Mouse (Mus musculus) lung, embryonic 14.5 days (tissue): Measurements from ENCODE around the gene Mrps23. TPM values are rescaled to one million over a fixed set of nuclear protein-coding genes. Genes with fewer than 3 reads are reported as not detected.

Experiments used
- ATAC-seq: fragments of 200-750 bp; cut with Nextera tagmentation; 2 replicates; pipeline ENCODE4 v1.8.0; 2017; ENCODE audit warnings: mild to moderate bottlenecking, moderate TSS enrichment, moderate library complexity; ENCODE audit not compliant: insufficient read depth
- DNase-seq: peaks from one replicate; pipeline ENCODE4 v3.0.0-alpha.2; 2015
- H3K27ac ChIP-seq: fragments of 300-500 bp; sonication (generic); 2 replicates; pipeline ENCODE4 v1.5.1; 2014; ENCODE audit warnings: low read depth, mild to moderate bottlenecking, moderate library complexity
- H3K27me3 ChIP-seq: fragments of 300-500 bp; sonication (generic); 2 replicates; pipeline ENCODE4 v1.6.1; 2014; ENCODE audit warnings: low read length, control low read depth; ENCODE audit not compliant: insufficient read depth
- H3K36me3 ChIP-seq: fragments of 300-500 bp; sonication (generic); 2 replicates; pipeline ENCODE4 v1.6.1; 2014; ENCODE audit warnings: control low read depth; ENCODE audit not compliant: insufficient read depth
- H3K4me1 ChIP-seq: fragments of 300-500 bp; sonication (generic); 2 replicates; pipeline ENCODE4 v1.6.1; 2014; ENCODE audit warnings: antibody characterized with exemption, control low read depth; ENCODE audit not compliant: insufficient read depth
- H3K4me2 ChIP-seq: fragments of 300-500 bp; sonication (generic); 2 replicates; pipeline ENCODE4 v1.6.1; 2014; ENCODE audit warnings: mild to moderate bottlenecking
- H3K4me3 ChIP-seq: fragments of 300-500 bp; sonication (generic); 2 replicates; pipeline ENCODE4 v1.5.1; 2014; ENCODE audit warnings: low read depth, low read length
- H3K9ac ChIP-seq: fragments of 300-500 bp; sonication (generic); 2 replicates; pipeline ENCODE4 v1.6.1; 2014
- H3K9me3 ChIP-seq: fragments of 300-500 bp; sonication (generic); 2 replicates; pipeline ENCODE4 v1.6.1; 2016; ENCODE audit warnings: low read depth, low read length, control low read depth
- CTCF ChIP-seq: IDR thresholded peaks from 2 replicates; pipeline ENCODE4 v1.5.1; 2016; ENCODE audit warnings: antibody characterized with exemption, low read depth
- WGBS: fragments of 180-500 bp; shearing (Covaris S2); extraction: QIAGEN DNeasy Blood & Tissue Kit; methylation state at CpG from one replicate; pipeline ENCODE4 v1.1.7; 2014; 5-methylcytosine and 5-hydroxymethylcytosine counted together
- polyA plus RNA-seq: library from polyadenylated mRNA; unstranded; fragments of >200 nt; fragmentation: Nextera tagmentation; extraction: Ambion mirVana; gene quantifications from 2 replicates; pipeline ENCODE4 v1.2.1, GENCODE M21; 2014

Mrps23 gene
- polyA plus RNA-seq, 1 experiment from 2014 or later: 55.1 TPM

- WGBS: 12% methylated on average over 23 of the region's 23 CpGs
- Histone ChIP-seq H3K27me3 (no peaks in the 10 kb centered on the region), H3K4me1 (peaks cover 16% of the 10 kb centered on the region), H3K36me3 (no peaks in the 10 kb centered on the region), H3K9me3 (no peaks in the 10 kb centered on the region), H3K4me2 (peak overlapping the region; percentile 58), H3K9ac (peak overlapping the region; percentile 25), H3K27ac (peak overlapping the region; percentile 82), H3K4me3 (peak overlapping the region; percentile 15; the same call in 1 of the 2 replicates)
- DNase-seq (peak; percentile 71), ATAC-seq (peak; percentile 53)
- TF ChIP-seq CTCF: no peak
Observed at GRCm38 (mm10) chr11:88235221-88236203, 31.3 kb downstream of the Mrps23 start.

DNA sequence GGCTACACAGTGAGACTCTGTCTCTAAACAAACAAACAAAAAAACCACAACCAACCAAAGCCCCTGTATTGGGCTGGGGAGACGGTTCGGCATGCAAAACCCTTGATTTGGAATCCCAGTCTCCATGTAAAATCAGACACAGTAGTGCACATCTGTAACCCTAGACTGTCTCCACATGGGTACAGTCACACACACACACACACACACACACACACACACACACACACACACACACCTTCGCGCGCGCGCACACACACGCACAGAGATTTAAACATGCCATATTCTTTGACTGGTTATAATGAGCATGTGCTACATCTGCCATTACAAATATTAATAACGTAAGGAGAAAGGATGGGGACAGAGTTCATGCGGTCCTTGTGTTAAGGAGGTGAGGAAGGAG, 36.1 kb downstream of the Mrps23 start:
- WGBS: 78% methylated on average over 10 of the region's 10 CpGs
- no peak overlapping the region for H3K27ac ChIP-seq
- H3K4me3 ChIP-seq: no peak overlapping the region
- H3K4me1 ChIP-seq: peaks cover 11% of the 10 kb centered on the region; the same call in 1 of the 2 replicates
- H3K9ac ChIP-seq: no peak overlapping the region
- ATAC-seq (no peak), DNase-seq (no peak)
- H3K9me3 ChIP-seq: no peaks in the 10 kb centered on the region
- H3K27me3 ChIP-seq: no peaks in the 10 kb centered on the region
- TF ChIP-seq CTCF: no peak
- no peaks in the 10 kb centered on the region for H3K36me3 ChIP-seq
- H3K4me2 ChIP-seq: no peak overlapping the region

- peak; percentile 63 for DNase-seq
- Histone ChIP-seq H3K4me3 (no peak overlapping the region), H3K9me3 (no peaks in the 10 kb centered on the region), H3K4me1 (0 out of 2 replicates have a peak, but pooled peaks cover 8% of the 10 kb centered on the region), H3K4me2 (no peak overlapping the region), H3K27ac (no peak overlapping the region), H3K27me3 (no peaks in the 10 kb centered on the region), H3K36me3 (no peaks in the 10 kb centered on the region), H3K9ac (no peak overlapping the region)
- no peak for ATAC-seq
- WGBS: 14% methylated on average over 10 of the region's 10 CpGs
- TF ChIP-seq CTCF: no peak
Observed at GRCm38 (mm10) chr11:88240736-88241353, 36.7 kb downstream of the Mrps23 start.

- Histone ChIP-seq H3K27ac (no peak overlapping the region), H3K27me3 (no peaks in the 10 kb centered on the region), H3K9ac (no peak overlapping the region), H3K4me2 (no peak overlapping the region), H3K36me3 (no peaks in the 10 kb centered on the region), H3K4me1 (0 out of 2 replicates have a peak, but pooled peaks cover 5% of the 10 kb centered on the region), H3K9me3 (no peaks in the 10 kb centered on the region), H3K4me3 (no peak overlapping the region)
- TF ChIP-seq CTCF: no peak
- DNase-seq: peak; percentile 64
- ATAC-seq: peak; percentile 58; the same call in 1 of the 2 replicates
- 45% methylated on average over 12 of the region's 12 CpGs for WGBS
Observed at GRCm38 (mm10) chr11:88241468-88242301, 37.5 kb downstream of the Mrps23 start.

GRCm38 (mm10) chr11:88245581-88246170, 41.5 kb downstream of the Mrps23 start:
- Histone ChIP-seq H3K9me3 (no peaks in the 10 kb centered on the region), H3K4me2 (no peak overlapping the region), H3K4me3 (no peak overlapping the region), H3K27me3 (no peaks in the 10 kb centered on the region), H3K9ac (no peak overlapping the region), H3K27ac (no peak overlapping the region), H3K4me1 (0 out of 2 replicates have a peak, but pooled peaks cover 2% of the 10 kb centered on the region), H3K36me3 (no peaks in the 10 kb centered on the region)
- 73% methylated on average over 14 of the region's 14 CpGs for WGBS
- no peak for TF ChIP-seq CTCF
- no peak for ATAC-seq
- no peak for DNase-seq

DNA sequence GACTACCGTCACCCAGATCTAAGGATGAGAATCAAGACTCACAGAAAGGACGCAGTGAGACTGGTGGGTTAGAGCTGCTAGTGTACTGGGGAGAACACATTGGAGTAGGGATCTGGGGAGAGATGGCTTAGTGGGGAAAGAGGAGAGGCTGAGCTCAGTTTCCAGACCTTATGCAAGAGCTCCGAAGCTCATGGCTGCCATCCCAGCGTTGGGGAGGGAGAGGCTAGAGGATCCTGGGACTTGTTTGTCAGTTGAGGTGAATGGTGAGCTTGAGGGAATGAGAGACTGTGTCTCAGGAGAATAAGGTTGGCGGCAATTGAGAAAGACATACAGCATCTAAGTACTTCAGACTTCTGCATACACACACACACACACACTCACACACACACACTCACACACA, 44.4 kb downstream of the Mrps23 start:
- no peaks in the 10 kb centered on the region for H3K9me3 ChIP-seq
- H3K36me3 ChIP-seq: no peaks in the 10 kb centered on the region
- no peak for TF ChIP-seq CTCF
- ATAC-seq: no peak
- no peak for DNase-seq
- no peak overlapping the region for H3K27ac ChIP-seq
- H3K27me3 ChIP-seq: no peaks in the 10 kb centered on the region
- H3K4me3 ChIP-seq: no peak overlapping the region
- no peak overlapping the region for H3K9ac ChIP-seq
- H3K4me1 ChIP-seq: no peaks in the 10 kb centered on the region; the same call in 1 of the 2 replicates
- 66% methylated on average over 5 of the region's 5 CpGs for WGBS
- H3K4me2 ChIP-seq: no peak overlapping the region
